Mouse (Mus musculus) retina, postnatal 7 days (tissue): Measurements from ENCODE around the gene Smim27.
"Not testable (repeated sequence)": the region's sequence is repeated elsewhere in the genome, so short reads cannot be mapped to it uniquely, and the experiment has no call there.

Experiments used
- DNase-seq: peaks from one replicate; pipeline ENCODE4 v3.0.0-alpha.2; 2012; ENCODE audit warnings: low read depth, low spot score

The Smim27 gene

GRCm38 (mm10) chr4:40254385-40255103 lies 14.8 kb upstream of the Smim27 start:
- no peak for DNase-seq

GRCm38 (mm10) chr4:40264321-40264720 lies 5.1 kb upstream of the Smim27 start:
- DNase-seq: no peak

GRCm38 (mm10) chr4:40267681-40268080 lies 1.7 kb upstream of the Smim27 start:
- no peak for DNase-seq

- peak; percentile 79 for DNase-seq
Measured at GRCm38 (mm10) chr4:40268204-40268813, 1.1 kb upstream of the Smim27 start.

GRCm38 (mm10) chr4:40268835-40269234 lies 544 bp upstream of the Smim27 start:
- no peak for DNase-seq

GRCm38 (mm10) chr4:40278880-40279275 lies 9.5 kb downstream of the Smim27 start:
- no peak for DNase-seq

GRCm38 (mm10) chr4:40279276-40279900 lies 10.0 kb downstream of the Smim27 start, which contains the start of gene Ndufb6:
Gene Ndufb6, minus strand, starts transcription at chr4:40279421.
- peak; percentile 90 for DNase-seq

GRCm38 (mm10) chr4:40285582-40285981 lies 16.2 kb downstream of the Smim27 start:
- DNase-seq: peak; percentile 53

- no peak for DNase-seq
Measured at GRCm38 (mm10) chr4:40287415-40287814, 18.0 kb downstream of the Smim27 start.

- no peak for DNase-seq
Measured at GRCm38 (mm10) chr4:40289046-40289445, 19.7 kb downstream of the Smim27 start.

- DNase-seq: not testable (repeated sequence)
Measured at GRCm38 (mm10) chr4:40291511-40291910, 22.1 kb downstream of the Smim27 start.

- no peak for DNase-seq
Measured at GRCm38 (mm10) chr4:40299169-40299568, 29.8 kb downstream of the Smim27 start.

GRCm38 (mm10) chr4:40301076-40301789 lies 31.9 kb downstream of the Smim27 start:
- peak; percentile 71 for DNase-seq

- DNase-seq: no peak
Measured at GRCm38 (mm10) chr4:40302445-40303125, 33.2 kb downstream of the Smim27 start.

GRCm38 (mm10) chr4:40309682-40310081 lies 40.3 kb downstream of the Smim27 start:
- no peak for DNase-seq

- DNase-seq: no peak
Measured at GRCm38 (mm10) chr4:40310796-40311383, 41.5 kb downstream of the Smim27 start.

GRCm38 (mm10) chr4:40312213-40312612 lies 42.8 kb downstream of the Smim27 start:
- DNase-seq: no peak

- no peak for DNase-seq
Measured at GRCm38 (mm10) chr4:40313026-40313425, 43.6 kb downstream of the Smim27 start.

- no peak for DNase-seq
Measured at GRCm38 (mm10) chr4:40317404-40317803, 48.0 kb downstream of the Smim27 start.
